Mouse (Mus musculus) bone marrow, adult 2 months (tissue): ENCODE measurements around the gene Map3k14. TPM values are rescaled to one million over a fixed set of nuclear protein-coding genes. Genes with fewer than 3 reads are reported as not detected.

ENCODE experiments used
- H3K27ac ChIP-seq: fragments of 200-500 bp; 2 replicates; pipeline ENCODE4 v1.5.1; 2012; ENCODE audit warnings: low read depth, mild to moderate bottlenecking, control low read depth, inconsistent platforms, low read length; ENCODE audit not compliant: control insufficient read depth, poor library complexity, insufficient read depth
- H3K4me1 ChIP-seq: fragments of 200-500 bp; 2 replicates; pipeline ENCODE4 v1.6.1; 2011; ENCODE audit warnings: low read length; ENCODE audit not compliant: control insufficient read depth, insufficient read depth
- H3K4me3 ChIP-seq: fragments of 200-500 bp; replicated peaks from 2 replicates; pipeline ENCODE3; 2011; ENCODE audit warnings: mild to moderate bottlenecking, low read depth, low read length, control low read depth; ENCODE audit not compliant: control insufficient read depth
- CTCF ChIP-seq: fragments of 200-500 bp; IDR thresholded peaks from 2 replicates; pipeline ENCODE4 v1.5.1; 2011; ENCODE audit warnings: low read length, control low read depth; ENCODE audit not compliant: control insufficient read depth, insufficient read depth
- POLR2A ChIP-seq: fragments of 200-500 bp; IDR thresholded peaks from 2 replicates; pipeline ENCODE4 v1.6.1; 2011; ENCODE audit warnings: low read depth, mild to moderate bottlenecking, control low read depth, low read length, borderline replicate concordance; ENCODE audit not compliant: control insufficient read depth
- whole genome bisulfite sequencing: fragments of 180-500 bp; shearing (Covaris S2); methylation state at CpG from one replicate; pipeline ENCODE4 v1.1.7; 2018; 5-methylcytosine and 5-hydroxymethylcytosine counted together
- polyA plus RNA-seq: library from polyadenylated mRNA; stranded (reverse); fragments of >200 nt; gene quantifications from 2 replicates; pipeline ENCODE4 v1.2.4, GENCODE M21; 2011; ENCODE audit warnings: low replicate concordance; ENCODE audit not compliant: missing spikeins, insufficient read depth, insufficient read length

The Map3k14 gene
- polyA plus RNA-seq, 1 experiment, result 12.1 TPM

- Histone ChIP-seq H3K4me3 (no peak overlapping the region), H3K27ac (no peak overlapping the region), H3K4me1 (peaks cover 21% of the 10 kb centered on the region)
- TF ChIP-seq POLR2A (no peak), CTCF (no peak)
- WGBS, result 65% methylated on average over 5 of the region's 5 CpGs
Measured at GRCm38 (mm10) chr11:103260034-103260433, 7.2 kb downstream of the Map3k14 start.

- H3K27ac ChIP-seq, result peak overlapping the region; percentile 82
- TF ChIP-seq CTCF (no peak), POLR2A (no peak)
- H3K4me1 ChIP-seq, result peaks cover 23% of the 10 kb centered on the region
- no peak overlapping the region for H3K4me3 ChIP-seq
- 11% methylated on average over 4 of the region's 4 CpGs for WGBS
Measured at GRCm38 (mm10) chr11:103257938-103258481, 9.3 kb downstream of the Map3k14 start.

- no peak overlapping the region for H3K27ac ChIP-seq
- H3K4me1 ChIP-seq, result peaks cover 19% of the 10 kb centered on the region
- no peak for TF ChIP-seq CTCF
- no peak for TF ChIP-seq POLR2A
- no peak overlapping the region for H3K4me3 ChIP-seq
- WGBS, result 35% methylated on average over 5 of the region's 5 CpGs
Measured at GRCm38 (mm10) chr11:103253605-103254004, 13.7 kb downstream of the Map3k14 start.

- peaks cover 20% of the 10 kb centered on the region for H3K4me1 ChIP-seq
- H3K27ac ChIP-seq, result no peak overlapping the region
- WGBS, result 70% methylated on average over 5 of the region's 5 CpGs
- TF ChIP-seq CTCF, result no peak
- TF ChIP-seq POLR2A, result no peak
- H3K4me3 ChIP-seq, result no peak overlapping the region
Measured at GRCm38 (mm10) chr11:103252380-103252779, 14.9 kb downstream of the Map3k14 start.

GRCm38 (mm10) chr11:103250324-103250723 is 16.9 kb downstream of the Map3k14 start:
- peaks cover 20% of the 10 kb centered on the region for H3K4me1 ChIP-seq
- 75% methylated on average over 3 of the region's 3 CpGs for WGBS
- no peak for TF ChIP-seq POLR2A
- TF ChIP-seq CTCF, result no peak

GRCm38 (mm10) chr11:103249509-103249908 is 17.8 kb downstream of the Map3k14 start:
- TF ChIP-seq CTCF (no peak), POLR2A (peak; percentile 36)
- peak overlapping the region; percentile 82 for H3K27ac ChIP-seq
- WGBS, result 4% methylated on average over 6 of the region's 6 CpGs
- H3K4me1 ChIP-seq, result peaks cover 19% of the 10 kb centered on the region
- H3K4me3 ChIP-seq, result no peak overlapping the region

More at GRCm38 (mm10) chr11:103250324-103250723, 16.9 kb downstream of the Map3k14 start:
- H3K4me3 ChIP-seq, result no peak overlapping the region
- no peak overlapping the region for H3K27ac ChIP-seq

- peak overlapping the region; percentile 77; the same call in 1 of the 2 replicates for H3K27ac ChIP-seq
- H3K4me3 ChIP-seq, result no peak overlapping the region
- 30% methylated on average over 5 of the region's 5 CpGs for WGBS
- TF ChIP-seq CTCF (no peak), POLR2A (no peak)
- H3K4me1 ChIP-seq, result peaks cover 19% of the 10 kb centered on the region
Measured at GRCm38 (mm10) chr11:103248837-103249236, 18.4 kb downstream of the Map3k14 start.

GRCm38 (mm10) chr11:103247504-103248177 is 19.6 kb downstream of the Map3k14 start:
- WGBS, result 64% methylated on average over 11 of the region's 11 CpGs

More at GRCm38 (mm10) chr11:103247504-103248177, 19.6 kb downstream of the Map3k14 start:
- peaks cover 15% of the 10 kb centered on the region for H3K4me1 ChIP-seq
- TF ChIP-seq CTCF, result no peak
- no peak for TF ChIP-seq POLR2A
- H3K27ac ChIP-seq, result peak overlapping the region; percentile 30; the same call in 1 of the 2 replicates
- no peak overlapping the region for H3K4me3 ChIP-seq
